Mouse (Mus musculus) bone marrow macrophage, adult 2 months (primary cell): ENCODE measurements at regions not wholly inside any gene's neighbourhood (a gene's known extent, or its start where the extent isn't known, plus 50 kb on each side); places are given as distances from the start of the nearest gene placed in this dataset.

Source experiments
- CTCF ChIP-seq: IDR thresholded peaks from 2 replicates; pipeline ENCODE4 v1.5.1; 2012; ENCODE audit warnings: low read depth, mild to moderate bottlenecking, low read length, moderate library complexity
- POLR2A ChIP-seq: IDR thresholded peaks from 2 replicates; pipeline ENCODE4 v1.6.1; 2012; ENCODE audit warnings: mild to moderate bottlenecking, low read depth, low read length, borderline replicate concordance

DNA sequence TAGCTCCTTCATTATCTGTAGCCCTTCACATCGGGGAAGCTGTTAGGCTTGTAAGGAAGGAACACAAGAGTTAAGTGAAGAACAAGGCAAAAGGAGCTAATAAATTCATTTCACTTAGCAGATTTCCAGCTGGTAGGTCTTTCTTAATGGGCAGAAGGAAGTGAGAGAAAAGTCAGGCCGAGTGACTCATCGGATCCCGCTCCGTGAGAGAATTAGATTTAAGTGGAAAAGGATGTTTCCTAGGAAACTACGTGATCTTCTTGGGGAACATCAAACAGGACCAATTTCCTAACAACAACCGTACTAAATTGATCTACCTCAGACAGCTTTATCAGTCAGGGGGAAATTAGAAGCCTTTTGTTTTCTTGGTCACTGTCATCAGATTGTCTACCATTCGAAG lies 625.4 kb upstream of the Arpp21 start:
- TF ChIP-seq CTCF (no peak), POLR2A (no peak)
